Mouse (Mus musculus) ES-Bruce4 (cell line): ENCODE data around the gene Ltv1.

ENCODE experiments used
- CTCF ChIP-seq: IDR thresholded peaks from one replicate; pipeline ENCODE4 v1.8.1; 2011; ENCODE audit warnings: low read depth, low read length
- POLR2A ChIP-seq: IDR thresholded peaks from one replicate; pipeline ENCODE4 v1.8.1; 2011; ENCODE audit warnings: low read length; ENCODE audit not compliant: insufficient read depth

GRCm38 (mm10) chr10:13155377-13155776 is 37.6 kb downstream of the Ltv1 start:
- TF ChIP-seq CTCF (no peak), POLR2A (no peak)
